Mouse (Mus musculus) cerebellum, adult 8-10 months (tissue): ENCODE measurements around the gene Cacnb4.
A peak's percentile ranks its signal among the peaks of the same experiment; 100 is the strongest.

Experiments
- DNase-seq: peaks from one replicate; pipeline ENCODE4 v3.0.0; 2022

Gene Cacnb4

DNA sequence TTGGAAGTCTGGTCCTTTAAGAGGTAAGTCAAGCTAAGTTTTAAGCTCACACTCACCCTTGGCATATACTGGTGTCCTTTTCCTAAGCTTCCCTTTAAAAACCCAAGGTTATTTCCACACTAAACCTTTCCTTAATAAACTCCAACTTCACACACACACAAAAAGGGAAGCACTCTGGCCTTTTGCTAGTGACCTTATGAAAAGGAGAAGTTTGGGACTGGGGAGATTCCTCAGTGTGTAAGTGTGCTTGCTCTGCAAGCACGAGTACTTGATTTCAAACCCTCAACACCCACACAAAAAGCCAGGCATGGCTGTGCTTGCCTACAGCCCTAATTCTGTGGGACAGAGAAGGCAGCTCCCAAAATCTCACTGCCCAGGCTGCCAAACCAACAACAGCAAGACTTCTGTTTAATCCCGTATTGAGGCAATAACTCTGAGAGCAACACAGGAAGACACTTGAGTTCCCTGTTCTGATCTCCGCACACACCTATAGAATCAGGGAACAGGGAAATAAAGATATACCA is 163.7 kb downstream of the Cacnb4 start:
- DNase-seq: no peak

GRCm38 (mm10) chr2:52512206-52512605 is 164.4 kb downstream of the Cacnb4 start:
- DNase-seq: no peak

- no peak for DNase-seq
Measured at GRCm38 (mm10) chr2:52511799-52512198, 164.8 kb downstream of the Cacnb4 start.

DNA sequence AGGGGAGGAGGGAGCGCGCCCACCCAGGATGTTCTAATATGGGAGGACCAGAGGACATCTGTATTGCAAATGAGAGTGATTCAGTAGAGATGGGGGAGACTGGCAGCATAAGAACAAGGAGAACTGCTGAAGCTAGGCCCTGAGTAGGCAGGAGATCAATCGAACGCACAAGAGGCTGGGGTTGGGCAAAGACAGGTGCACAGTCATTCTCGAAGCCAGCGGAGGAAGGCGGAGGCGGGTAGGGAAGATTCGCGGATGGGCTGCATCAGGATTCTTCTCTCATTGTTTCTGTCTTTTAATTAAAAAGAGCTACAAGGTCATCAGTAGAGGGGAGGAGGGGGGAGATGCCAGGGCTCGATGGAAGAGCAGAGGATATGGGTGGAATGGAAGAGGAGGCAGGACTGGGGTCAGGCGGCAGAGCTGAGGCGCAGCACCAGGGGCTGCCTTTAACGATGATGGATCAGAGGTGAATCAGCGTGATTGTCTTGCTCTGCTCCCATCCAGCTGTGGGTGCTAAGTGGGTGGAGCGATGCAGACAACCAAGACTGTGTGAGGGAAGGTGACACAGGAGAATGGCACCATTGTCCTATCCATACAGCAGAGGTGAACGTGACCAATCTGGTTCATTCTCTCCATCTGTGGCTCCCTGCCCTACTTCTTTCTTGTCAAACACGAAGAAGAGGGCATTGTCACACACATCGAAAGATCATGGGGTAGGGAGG is 166.7 kb downstream of the Cacnb4 start:
- DNase-seq: no peak

- no peak for DNase-seq
Measured at GRCm38 (mm10) chr2:52505164-52505563, 171.5 kb downstream of the Cacnb4 start.

DNA sequence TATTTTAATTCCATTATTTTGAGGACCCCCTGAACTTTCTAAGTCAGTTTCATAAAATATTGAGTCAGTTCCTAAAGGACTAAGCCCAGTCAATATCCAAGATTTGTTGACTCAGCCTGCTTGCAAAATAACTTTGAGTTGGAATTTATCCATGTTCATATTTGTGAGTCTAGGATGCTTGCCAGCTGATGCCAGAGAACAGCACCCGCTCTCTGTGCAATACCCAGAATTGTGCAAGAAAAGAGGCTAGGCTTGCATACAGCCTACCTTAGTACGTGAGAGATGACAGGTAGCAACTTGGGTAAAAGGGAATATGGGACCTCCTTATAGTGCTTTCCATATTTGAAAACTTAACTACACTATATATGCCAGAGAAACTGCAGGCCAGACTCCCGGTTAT is 171.9 kb downstream of the Cacnb4 start:
- DNase-seq: no peak

DNA sequence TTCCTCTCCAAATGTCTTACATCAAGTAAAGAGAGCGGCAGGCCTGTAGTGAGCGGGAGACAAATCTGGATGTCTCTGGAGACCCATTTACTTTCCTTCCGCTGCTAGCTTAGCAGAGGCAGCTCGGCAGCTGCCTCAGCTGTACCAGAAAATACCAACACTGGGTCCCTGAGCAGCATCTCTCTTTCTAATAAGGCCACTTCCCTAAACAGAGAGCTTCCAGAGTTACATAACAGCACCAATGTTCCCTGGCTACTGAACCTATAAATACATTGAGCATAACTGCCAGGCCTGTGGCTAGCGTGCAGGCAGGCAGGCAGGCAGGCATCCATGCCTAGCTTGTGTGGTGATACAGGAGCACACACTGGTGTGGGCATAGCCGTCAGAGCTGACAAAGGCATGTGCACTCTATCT is 176.8 kb downstream of the Cacnb4 start:
- peak; percentile 69 for DNase-seq

GRCm38 (mm10) chr2:52499101-52499537 is 177.5 kb downstream of the Cacnb4 start:
- DNase-seq: no peak

- DNase-seq: no peak
Measured at GRCm38 (mm10) chr2:52495097-52495694, 181.4 kb downstream of the Cacnb4 start.

DNA sequence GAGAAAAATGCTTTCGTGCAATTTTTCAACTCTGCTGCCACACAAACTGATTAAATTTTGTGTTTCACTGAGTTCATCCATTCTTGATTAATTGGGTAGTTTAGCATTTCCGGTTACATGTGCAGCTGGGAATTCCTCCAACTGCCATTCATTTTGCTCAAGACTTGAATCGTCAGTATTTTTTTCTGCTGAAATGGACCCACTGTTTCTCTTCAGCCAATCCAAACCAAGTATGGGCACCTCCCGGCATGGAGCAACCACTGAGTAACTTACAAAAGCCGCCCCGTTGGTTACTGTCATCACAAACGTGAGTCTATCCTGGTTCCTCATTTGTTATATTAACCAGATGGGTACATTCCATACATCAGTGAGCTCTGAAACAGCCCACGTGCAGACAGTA is 182.4 kb downstream of the Cacnb4 start:
- no peak for DNase-seq

- DNase-seq: no peak
Measured at GRCm38 (mm10) chr2:52492867-52493266, 183.8 kb downstream of the Cacnb4 start.

- DNase-seq: no peak
Measured at GRCm38 (mm10) chr2:52489840-52490239, 186.8 kb downstream of the Cacnb4 start.

DNA sequence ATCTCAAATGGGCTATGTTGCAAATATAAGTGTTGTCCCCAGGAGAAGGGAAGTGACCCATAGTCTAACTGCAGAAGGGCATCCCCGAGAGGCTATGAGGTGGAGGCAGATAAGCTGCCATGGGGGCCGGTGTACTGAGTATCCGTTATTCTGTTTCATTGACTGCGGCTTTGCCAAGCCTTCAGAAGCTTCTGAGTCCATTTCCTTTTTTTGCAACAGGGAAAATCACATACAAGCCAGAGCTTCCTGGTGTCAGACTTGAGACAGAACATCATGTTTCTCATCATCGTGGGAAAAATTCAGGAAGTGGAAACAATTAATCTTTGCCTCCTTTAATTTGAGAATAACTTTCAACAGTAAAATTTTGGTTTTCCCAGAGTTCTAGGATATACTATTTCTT is 193.1 kb downstream of the Cacnb4 start:
- no peak for DNase-seq

DNA sequence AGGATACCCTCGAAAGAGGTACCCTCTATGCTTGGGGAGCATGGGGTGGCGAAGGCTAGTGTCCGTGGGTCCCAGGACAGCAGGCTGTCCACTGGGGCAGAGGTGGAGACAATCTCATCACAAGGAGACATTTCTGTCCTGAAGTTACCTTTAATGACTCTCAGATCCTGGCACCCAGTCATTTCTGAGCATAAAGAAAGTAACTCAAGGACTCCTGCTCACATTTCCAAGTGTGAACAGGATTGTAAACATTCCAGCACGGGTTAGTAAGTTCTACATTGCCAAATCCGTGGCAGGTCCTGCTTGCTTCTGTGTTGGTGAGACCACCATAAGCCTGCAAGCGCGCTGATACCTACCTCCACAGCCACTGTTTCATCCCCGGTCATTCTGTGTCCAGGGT is 196.2 kb downstream of the Cacnb4 start:
- DNase-seq: no peak

GRCm38 (mm10) chr2:52478501-52478900 is 198.1 kb downstream of the Cacnb4 start:
- no peak for DNase-seq

DNA sequence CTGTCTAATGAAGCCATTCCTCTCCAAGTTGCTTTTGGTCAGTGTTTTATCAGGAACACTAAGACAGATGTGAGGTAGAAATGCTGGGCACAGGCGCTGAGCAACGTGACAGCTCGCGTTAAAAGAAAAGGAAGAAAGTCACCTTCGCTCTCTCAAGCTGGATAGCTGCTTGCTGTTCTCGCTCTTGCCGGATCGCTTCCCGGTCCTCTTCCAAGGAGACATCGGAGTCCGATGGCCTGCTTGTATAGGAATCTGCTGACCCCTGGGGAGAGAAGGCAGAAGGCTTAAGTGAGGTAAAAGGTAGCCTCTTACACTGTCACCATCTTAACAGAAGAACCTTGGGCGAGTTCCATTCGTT is 199.1 kb downstream of the Cacnb4 start:
- DNase-seq: no peak

- DNase-seq: no peak
Measured at GRCm38 (mm10) chr2:52476801-52477549, 199.7 kb downstream of the Cacnb4 start.

DNA sequence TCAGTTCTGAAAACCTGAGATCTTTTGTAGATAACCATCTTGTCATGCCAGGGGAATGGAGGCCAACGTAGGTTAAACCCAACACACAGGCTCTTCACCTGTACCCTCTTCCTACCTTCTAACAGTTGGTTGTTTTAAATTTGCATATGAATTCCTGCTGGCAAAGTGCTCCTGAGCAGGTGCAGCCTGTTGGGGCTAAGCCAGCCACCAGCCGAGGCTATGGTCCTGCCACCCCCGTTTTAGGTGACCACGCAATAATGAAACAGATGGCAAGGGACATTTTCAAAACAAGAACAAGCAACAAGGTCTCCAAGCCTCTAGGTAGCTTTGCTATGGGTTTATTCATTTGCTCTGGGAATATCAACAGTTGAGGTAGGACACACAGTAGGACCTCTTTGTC is 200.8 kb downstream of the Cacnb4 start:
- peak; percentile 88 for DNase-seq

- DNase-seq: peak; percentile 60
Measured at GRCm38 (mm10) chr2:52474570-52474969, 202.1 kb downstream of the Cacnb4 start.

- no peak for DNase-seq
Measured at GRCm38 (mm10) chr2:52471545-52472291, 204.9 kb downstream of the Cacnb4 start.

- DNase-seq: no peak
Measured at GRCm38 (mm10) chr2:52470044-52470560, 206.5 kb downstream of the Cacnb4 start.

GRCm38 (mm10) chr2:52467629-52468028 is 209.0 kb downstream of the Cacnb4 start:
- DNase-seq: no peak
